Mouse (Mus musculus) ovary, postnatal 10 days (tissue): ENCODE measurements around the gene Ctnnb1.

Source experiments
- DNase-seq: peaks from one replicate; pipeline ENCODE4 v3.0.0; 2022; ENCODE audit warnings: low spot score

The Ctnnb1 gene

GRCm38 (mm10) chr9:120926939-120927606, 1.9 kb upstream of the Ctnnb1 start:
- DNase-seq: no peak

DNA sequence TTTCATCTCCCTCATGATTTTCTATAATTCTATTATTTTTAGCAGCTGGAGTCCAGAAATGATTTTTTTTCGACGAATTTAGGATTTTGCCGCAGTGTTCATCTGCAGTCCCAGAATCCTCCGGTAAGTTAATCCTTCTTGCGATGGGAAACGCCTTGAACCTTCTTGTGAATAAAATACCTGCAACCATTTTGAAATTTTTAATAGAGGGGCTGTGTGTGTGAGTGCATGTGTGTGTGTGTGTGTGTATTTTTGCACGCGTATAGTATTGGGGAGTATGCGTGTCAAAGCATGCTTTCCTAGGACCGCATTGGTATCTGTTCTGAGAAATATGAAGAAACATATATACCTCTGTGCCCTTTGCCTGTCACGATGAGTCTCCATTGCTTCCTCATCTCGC, 1.0 kb downstream of the Ctnnb1 start:
- DNase-seq: no peak

DNA sequence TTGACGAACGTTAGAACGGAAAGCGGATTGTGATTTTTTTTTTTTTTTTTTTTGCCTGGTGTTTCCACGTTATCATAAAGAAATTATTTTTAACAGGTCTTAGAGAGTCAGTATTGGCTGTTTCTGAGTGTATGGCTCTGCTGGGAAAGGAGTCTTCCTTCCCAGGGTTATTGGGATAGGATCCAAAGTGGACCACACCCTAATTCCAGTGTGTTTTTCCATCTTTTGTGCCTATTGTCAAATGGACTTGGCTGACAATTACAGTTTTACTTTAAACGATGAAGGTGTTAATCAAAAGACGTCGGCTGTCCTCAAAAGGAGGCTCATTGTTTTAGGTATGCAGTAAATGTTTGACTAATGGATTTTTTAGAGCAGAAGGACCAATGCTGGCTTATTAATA, 1.8 kb downstream of the Ctnnb1 start:
- DNase-seq: no peak

- DNase-seq: no peak
These were observed 3.4 kb downstream of the Ctnnb1 start for GRCm38 (mm10) chr9:120932371-120932770.

- peak; percentile 95 for DNase-seq
These were observed 4.0 kb downstream of the Ctnnb1 start for GRCm38 (mm10) chr9:120932797-120933586.

GRCm38 (mm10) chr9:120933587-120933885, 4.5 kb downstream of the Ctnnb1 start:
- no peak for DNase-seq

- DNase-seq: no peak
These were observed 5.1 kb downstream of the Ctnnb1 start for GRCm38 (mm10) chr9:120933886-120934758.

- no peak for DNase-seq
These were observed 6.0 kb downstream of the Ctnnb1 start for GRCm38 (mm10) chr9:120934821-120935633.

GRCm38 (mm10) chr9:120935634-120935922, 6.6 kb downstream of the Ctnnb1 start:
- no peak for DNase-seq

- DNase-seq: no peak
These were observed 7.3 kb downstream of the Ctnnb1 start for GRCm38 (mm10) chr9:120936351-120936750.

- no peak for DNase-seq
These were observed 11.8 kb downstream of the Ctnnb1 start for GRCm38 (mm10) chr9:120940858-120941257.

GRCm38 (mm10) chr9:120943757-120944156, 14.7 kb downstream of the Ctnnb1 start:
- DNase-seq: no peak

DNA sequence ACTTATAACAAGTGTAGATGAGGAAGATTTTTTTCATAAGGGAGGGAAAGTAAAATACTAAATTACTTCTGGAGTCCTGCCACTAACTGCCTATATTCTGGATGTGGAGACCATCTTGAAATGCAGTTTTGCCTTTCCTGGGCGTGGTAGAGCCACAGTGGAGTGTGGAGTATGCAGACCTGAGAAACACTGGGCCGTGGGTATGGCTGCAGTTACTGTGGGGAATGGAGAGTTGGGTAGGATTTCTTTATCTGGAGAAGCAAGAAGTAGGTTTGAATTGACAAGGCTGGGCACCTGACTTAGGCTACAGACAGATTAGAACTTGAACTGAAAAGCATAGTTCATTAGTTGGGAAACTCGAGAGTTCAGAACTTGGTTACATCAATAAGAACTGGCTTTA, 15.2 kb downstream of the Ctnnb1 start:
- no peak for DNase-seq

DNA sequence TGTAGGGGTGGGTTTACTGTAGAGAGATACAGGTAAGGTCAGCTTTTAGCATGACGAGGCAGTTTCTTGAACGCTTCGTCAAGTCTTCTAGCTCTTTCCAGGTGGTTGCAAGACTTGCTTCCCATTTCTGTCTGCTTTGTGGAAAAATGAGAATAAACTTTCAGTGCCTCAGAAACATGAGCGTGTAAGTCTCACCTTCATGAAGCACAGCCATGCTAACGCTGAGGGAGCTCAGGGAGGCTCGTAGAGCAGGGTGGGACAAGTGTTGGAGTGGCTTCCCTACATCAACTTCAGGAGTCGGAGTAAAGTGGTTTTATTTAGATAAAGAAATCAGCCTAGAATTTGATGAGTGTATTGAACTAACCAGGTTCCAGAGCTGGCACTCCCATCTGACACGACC, 17.1 kb downstream of the Ctnnb1 start:
- DNase-seq: no peak

DNA sequence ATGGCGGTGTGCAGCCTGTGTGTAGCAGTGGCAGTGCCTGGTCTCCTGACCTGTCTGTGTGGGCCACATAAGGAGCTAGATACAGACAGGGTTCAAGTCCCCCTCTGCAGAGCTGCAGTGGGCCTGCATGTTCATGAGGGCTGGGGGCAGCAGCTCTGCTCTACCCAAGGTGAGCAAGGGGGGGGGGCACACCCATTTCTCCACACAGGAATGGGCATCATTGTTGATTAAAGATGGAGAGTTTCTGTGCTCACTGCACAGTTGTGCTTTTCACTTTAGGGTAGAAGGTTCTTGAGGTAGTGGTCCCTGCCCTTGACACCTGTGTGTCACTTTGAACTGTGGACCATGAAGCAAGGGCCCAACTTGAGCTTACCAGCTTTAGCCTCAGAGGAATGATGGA, 19.8 kb downstream of the Ctnnb1 start:
- DNase-seq: no peak

GRCm38 (mm10) chr9:120950761-120951160, 21.7 kb downstream of the Ctnnb1 start:
- no peak for DNase-seq

- no peak for DNase-seq
These were observed 22.9 kb downstream of the Ctnnb1 start for GRCm38 (mm10) chr9:120951947-120952346.

GRCm38 (mm10) chr9:120958051-120958450, 29.0 kb downstream of the Ctnnb1 start:
- no peak for DNase-seq

GRCm38 (mm10) chr9:120958560-120958959, 29.5 kb downstream of the Ctnnb1 start:
- no peak for DNase-seq

GRCm38 (mm10) chr9:120959225-120959624, 30.2 kb downstream of the Ctnnb1 start:
- no peak for DNase-seq

- DNase-seq: no peak
These were observed 31.6 kb downstream of the Ctnnb1 start for GRCm38 (mm10) chr9:120960611-120961010.

- DNase-seq: no peak
These were observed 32.5 kb downstream of the Ctnnb1 start for GRCm38 (mm10) chr9:120961466-120961865.
